Mouse (Mus musculus): ENCODE measurements at regions not wholly inside any gene's neighbourhood (a gene's known extent, or its start where the extent isn't known, plus 50 kb on each side); places are given as distances from the start of the nearest gene placed in this dataset.
"Not testable (repeated sequence)": the region's sequence is repeated elsewhere in the genome, so short reads cannot be mapped to it uniquely, and the experiment has no call there.

DNA sequence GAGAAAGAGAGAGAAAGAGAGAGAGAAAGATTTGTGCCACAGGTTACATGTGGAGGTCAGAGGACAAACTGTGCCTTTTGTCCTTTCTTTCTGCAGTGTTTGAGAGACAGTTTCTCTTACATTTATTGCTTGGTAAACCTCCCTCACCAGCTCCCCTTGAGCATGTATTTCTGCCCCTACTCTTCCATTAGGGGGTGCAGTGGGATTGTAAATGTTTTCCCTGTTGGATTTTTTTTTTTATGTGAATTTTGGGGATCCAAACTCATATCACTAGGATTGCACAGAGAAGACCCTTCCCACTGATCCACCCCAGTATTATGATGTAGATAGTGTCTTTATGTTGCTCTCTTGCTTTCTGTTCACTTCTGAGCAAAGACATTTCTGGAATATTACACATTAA, 219.4 kb upstream of the Gnai1 start:
- Histone ChIP-seq H3K4me1 (ENCODE audit: control insufficient read depth in 1 of 2, insufficient read depth in 2 of 2, low read length in 2 of 2) (no peaks in the 10 kb centered on the region), H3K9me3 (replicated peaks; ENCODE audit: insufficient read depth, low read length) (no peaks in the 10 kb centered on the region), H3K4me3 (ENCODE audit: control insufficient read depth in 1 of 2, insufficient read depth in 1 of 2, low read depth in 2 of 2, low read length in 2 of 2) (no peak overlapping the region), H3K36me3 (ENCODE audit: control insufficient read depth in 1 of 2, insufficient read depth in 2 of 2, low read length in 2 of 2) (no peaks in the 10 kb centered on the region), H3K27ac (ENCODE audit: control insufficient read depth, low read depth, low read length) (no peak overlapping the region), H3K27me3 (ENCODE audit: control insufficient read depth in 1 of 2, insufficient read depth in 2 of 2, low read length in 2 of 2) (no peaks in the 10 kb centered on the region; a peak in 1 of 4 replicates), H3K79me2 (ENCODE audit: control insufficient read depth, insufficient read depth, low read length, poor library complexity) (no peaks in the 10 kb centered on the region), H3K9ac (ENCODE audit: control insufficient read depth, low read depth, low read length, poor library complexity, severe bottlenecking) (no peak overlapping the region)
- DNase-seq (ENCODE audit: low read depth, low spot score), result no peak
- TF ChIP-seq USF1 (IDR thresholded peaks at IDR 0.05; ENCODE audit: low read depth, low read length), result no peak
- no peak for TF ChIP-seq ZNF384 (IDR thresholded peaks at IDR 0.05; ENCODE audit: low read depth, low read length)
- no peak for TF ChIP-seq EP300 (IDR thresholded peaks at IDR 0.05; ENCODE audit: low read depth in 1 of 2, low read length in 2 of 2)
- TF ChIP-seq UBTF (IDR thresholded peaks at IDR 0.05; ENCODE audit: borderline replicate concordance, insufficient read depth, low read depth, low read length), result no peak
- no peak for TF ChIP-seq ELF1 (IDR thresholded peaks at IDR 0.05; ENCODE audit: low read depth, low read length)
- TF ChIP-seq CTCF (IDR thresholded peaks at IDR 0.05 in 2 of 3, conservative IDR thresholded peaks at IDR 0.05 in 1 of 3; ENCODE audit: control insufficient read depth in 1 of 3, insufficient read depth in 1 of 3, low read depth in 2 of 3, low read length in 3 of 3, poor library complexity in 1 of 3, severe bottlenecking in 1 of 3), result no peak
- TF ChIP-seq ETS1 (IDR thresholded peaks at IDR 0.05; ENCODE audit: low read depth, low read length), result no peak
- TF ChIP-seq MEF2A (IDR thresholded peaks at IDR 0.05; ENCODE audit: extremely low read depth, insufficient replicate concordance, low read depth, low read length, poor library complexity, severe bottlenecking), result no peak
- TF ChIP-seq MXI1 (IDR thresholded peaks at IDR 0.05; ENCODE audit: low read depth, low read length), result no peak
- TF ChIP-seq GABPA (IDR thresholded peaks at IDR 0.05; ENCODE audit: low read depth, low read length), result no peak
- TF ChIP-seq CHD2 (IDR thresholded peaks at IDR 0.05; ENCODE audit: low read length), result no peak
- TF ChIP-seq ZKSCAN1 (IDR thresholded peaks at IDR 0.05; ENCODE audit: low read depth, low read length), result no peak
- no peak for TF ChIP-seq MAX (IDR thresholded peaks at IDR 0.05; ENCODE audit: low read length)
- no peak for TF ChIP-seq BHLHE40 (IDR thresholded peaks at IDR 0.05; ENCODE audit: borderline replicate concordance, low read depth, low read length)
- no peak for TF ChIP-seq HCFC1 (IDR thresholded peaks at IDR 0.05; ENCODE audit: low read depth, low read length)
- no peak for TF ChIP-seq GATA1 (IDR thresholded peaks at IDR 0.05; ENCODE audit: low read depth, low read length)
- TF ChIP-seq USF2 (IDR thresholded peaks at IDR 0.05; ENCODE audit: borderline replicate concordance in 1 of 2, insufficient read depth in 1 of 2, low read depth in 1 of 2, low read length in 2 of 2), result no peak
- TF ChIP-seq TCF12 (IDR thresholded peaks at IDR 0.05; ENCODE audit: low read depth, low read length), result no peak
- no peak for TF ChIP-seq MAZ (IDR thresholded peaks at IDR 0.05; ENCODE audit: low read depth, low read length)
- TF ChIP-seq TAL1 (IDR thresholded peaks at IDR 0.05; ENCODE audit: low read length), result no peak

DNA sequence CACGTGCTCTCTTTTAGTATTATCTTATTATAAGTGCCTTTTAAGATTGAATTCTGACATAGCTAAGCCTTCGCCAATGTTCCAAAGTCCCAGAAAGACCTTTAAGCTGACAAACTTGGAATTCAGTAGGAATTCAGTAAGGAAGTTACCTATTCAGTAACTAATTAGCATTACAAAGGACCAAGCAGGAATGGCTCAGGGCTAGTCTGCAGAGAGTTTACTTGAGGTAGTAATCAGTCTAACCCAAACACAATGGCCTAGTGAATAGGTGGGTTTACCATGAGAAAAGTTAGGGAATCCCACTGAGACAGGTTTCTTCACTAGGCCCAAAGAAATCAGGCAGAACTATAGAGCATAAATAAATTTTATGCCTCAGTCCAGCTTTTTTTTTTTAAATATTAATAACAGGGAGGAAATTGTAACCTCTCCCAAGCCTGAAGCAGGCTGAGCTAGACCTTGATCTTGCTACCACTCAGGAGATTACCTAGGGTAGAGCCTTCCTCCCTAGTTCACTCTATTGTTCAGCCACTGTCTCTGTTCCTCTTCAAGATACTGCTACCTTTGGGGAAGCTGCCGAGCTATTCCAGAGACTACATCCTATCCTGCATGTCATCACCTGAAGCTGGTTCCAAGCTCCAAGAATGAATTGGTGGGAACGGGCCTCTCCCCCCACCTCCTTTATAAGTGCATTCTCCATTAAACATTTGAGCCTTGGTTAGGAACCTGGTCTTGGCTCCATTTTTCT, 205.2 kb upstream of the Gnai1 start:
- H3K27ac ChIP-seq (ENCODE audit: control insufficient read depth, low read depth, low read length); H3K36me3 ChIP-seq (ENCODE audit: control insufficient read depth in 1 of 2, insufficient read depth in 2 of 2, low read length in 2 of 2); H3K4me3 ChIP-seq (ENCODE audit: control insufficient read depth in 1 of 2, insufficient read depth in 1 of 2, low read depth in 2 of 2, low read length in 2 of 2); H3K27me3 ChIP-seq (ENCODE audit: control insufficient read depth in 1 of 2, insufficient read depth in 2 of 2, low read length in 2 of 2); H3K79me2 ChIP-seq (ENCODE audit: control insufficient read depth, insufficient read depth, low read length, poor library complexity); H3K4me1 ChIP-seq (ENCODE audit: control insufficient read depth in 1 of 2, insufficient read depth in 2 of 2, low read length in 2 of 2); H3K9me3 ChIP-seq (replicated peaks; ENCODE audit: insufficient read depth, low read length); H3K9ac ChIP-seq (ENCODE audit: control insufficient read depth, low read depth, low read length, poor library complexity, severe bottlenecking); DNase-seq (ENCODE audit: low read depth, low spot score): not testable (repeated sequence)
